Mouse (Mus musculus) retina, postnatal 1 day (tissue): ENCODE measurements around the gene B3galt2.
"Not testable (repeated sequence)": the region's sequence is repeated elsewhere in the genome, so short reads cannot be mapped to it uniquely, and the experiment has no call there.

Source experiments
- DNase-seq: peaks from one replicate; pipeline ENCODE4 v3.0.0-alpha.2; 2012

Gene B3galt2

GRCm38 (mm10) chr1:143640650-143641407 lies at the start of gene B3galt2:
B3galt2 (plus strand) TSS chr1:143640664.
- DNase-seq: peak; percentile 72

- DNase-seq: no peak
Observed at GRCm38 (mm10) chr1:143596864-143597263, 43.6 kb upstream of the B3galt2 start.

GRCm38 (mm10) chr1:143608911-143609310 lies 31.6 kb upstream of the B3galt2 start:
- no peak for DNase-seq

GRCm38 (mm10) chr1:143612901-143613300 lies 27.6 kb upstream of the B3galt2 start:
- no peak for DNase-seq

- peak; percentile 23 for DNase-seq
Observed at GRCm38 (mm10) chr1:143619760-143620159, 20.7 kb upstream of the B3galt2 start.

- DNase-seq: no peak
Observed at GRCm38 (mm10) chr1:143621930-143622329, 18.5 kb upstream of the B3galt2 start.

GRCm38 (mm10) chr1:143622634-143623033 lies 17.8 kb upstream of the B3galt2 start:
- DNase-seq: no peak

- no peak for DNase-seq
Observed at GRCm38 (mm10) chr1:143631337-143631736, 9.1 kb upstream of the B3galt2 start.

- DNase-seq: no peak
Observed at GRCm38 (mm10) chr1:143632361-143632760, 8.1 kb upstream of the B3galt2 start.

- no peak for DNase-seq
Observed at GRCm38 (mm10) chr1:143632854-143633587, 7.4 kb upstream of the B3galt2 start.

GRCm38 (mm10) chr1:143644221-143644620 lies 3.8 kb downstream of the B3galt2 start:
- peak; percentile 75 for DNase-seq

GRCm38 (mm10) chr1:143645386-143645785 lies 4.9 kb downstream of the B3galt2 start:
- peak; percentile 15 for DNase-seq

- peak; percentile 13 for DNase-seq
Observed at GRCm38 (mm10) chr1:143646219-143646618, 5.8 kb downstream of the B3galt2 start.

- no peak for DNase-seq
Observed at GRCm38 (mm10) chr1:143650317-143650716, 9.9 kb downstream of the B3galt2 start.

- DNase-seq: no peak
Observed at GRCm38 (mm10) chr1:143653646-143654045, 13.2 kb downstream of the B3galt2 start.

GRCm38 (mm10) chr1:143663197-143663596 lies 22.7 kb downstream of the B3galt2 start:
- no peak for DNase-seq

GRCm38 (mm10) chr1:143664786-143665185 lies 24.3 kb downstream of the B3galt2 start:
- DNase-seq: not testable (repeated sequence)

GRCm38 (mm10) chr1:143675734-143676361 lies 35.4 kb downstream of the B3galt2 start:
- DNase-seq: peak; percentile 7

GRCm38 (mm10) chr1:143681108-143681507 lies 40.6 kb downstream of the B3galt2 start:
- no peak for DNase-seq

GRCm38 (mm10) chr1:143684849-143685248 lies 44.4 kb downstream of the B3galt2 start:
- no peak for DNase-seq

- DNase-seq: peak; percentile 7
Observed at GRCm38 (mm10) chr1:143701736-143702135, 61.3 kb downstream of the B3galt2 start.

- DNase-seq: no peak
Observed at GRCm38 (mm10) chr1:143702141-143702740, 61.8 kb downstream of the B3galt2 start.

- peak; percentile 95 for DNase-seq
Observed at GRCm38 (mm10) chr1:143702741-143703262, 62.3 kb downstream of the B3galt2 start, which contains the start of gene Cdc73. Cdc73 (minus strand) TSS chr1:143702893.
